Mouse (Mus musculus) kidney, postnatal 4 days (tissue): ENCODE measurements around the gene Ide.

Source experiments
- DNase-seq, 2 experiments: peaks; one replicate each; pipeline ENCODE4 v3.0.0; 2021; ENCODE audit warnings: mixed read lengths in 2 of 2

Gene Ide

DNA sequence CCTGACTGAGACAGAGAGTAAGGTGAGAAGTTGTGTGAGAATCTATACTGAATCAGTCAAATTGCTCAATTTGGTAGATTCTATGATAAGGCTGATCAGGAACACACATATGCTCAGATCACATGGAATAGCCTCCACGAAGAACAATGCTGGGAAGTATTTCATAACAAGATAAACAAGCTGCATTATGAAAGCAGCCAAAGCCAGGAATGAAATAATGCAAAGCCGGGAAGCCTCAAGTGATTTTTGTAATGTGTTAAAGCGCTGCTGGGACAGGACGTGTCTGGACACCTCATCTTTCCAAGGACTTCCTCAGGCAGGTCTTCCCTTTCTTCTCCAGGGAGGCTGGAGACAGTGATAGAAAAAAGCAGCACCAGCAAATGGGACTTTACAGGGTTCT is 4.9 kb downstream of the Ide start:
- DNase-seq, result no peak

DNA sequence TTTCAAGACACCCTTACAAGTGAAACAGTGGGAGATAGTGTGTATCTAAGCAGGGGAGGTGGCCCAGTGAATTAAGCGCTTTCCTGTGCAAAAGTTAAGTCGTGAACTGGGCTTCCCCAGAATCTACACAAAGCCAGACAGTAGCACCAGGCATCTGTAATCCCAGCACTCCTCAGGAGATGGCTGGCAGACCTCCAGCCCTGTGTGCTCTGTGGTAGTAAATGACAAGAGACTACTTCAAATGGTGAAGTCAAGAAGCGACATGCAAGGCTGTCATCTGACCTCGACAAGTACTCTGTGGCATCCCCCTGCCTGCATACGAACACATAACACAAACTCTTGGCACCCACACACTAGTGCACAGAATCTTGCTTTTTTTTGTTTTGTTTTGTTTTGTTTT is 10.4 kb downstream of the Ide start:
- DNase-seq, result no peak

- no peak for DNase-seq
Observed at GRCm38 (mm10) chr19:37323566-37323965, 14.1 kb downstream of the Ide start.

DNA sequence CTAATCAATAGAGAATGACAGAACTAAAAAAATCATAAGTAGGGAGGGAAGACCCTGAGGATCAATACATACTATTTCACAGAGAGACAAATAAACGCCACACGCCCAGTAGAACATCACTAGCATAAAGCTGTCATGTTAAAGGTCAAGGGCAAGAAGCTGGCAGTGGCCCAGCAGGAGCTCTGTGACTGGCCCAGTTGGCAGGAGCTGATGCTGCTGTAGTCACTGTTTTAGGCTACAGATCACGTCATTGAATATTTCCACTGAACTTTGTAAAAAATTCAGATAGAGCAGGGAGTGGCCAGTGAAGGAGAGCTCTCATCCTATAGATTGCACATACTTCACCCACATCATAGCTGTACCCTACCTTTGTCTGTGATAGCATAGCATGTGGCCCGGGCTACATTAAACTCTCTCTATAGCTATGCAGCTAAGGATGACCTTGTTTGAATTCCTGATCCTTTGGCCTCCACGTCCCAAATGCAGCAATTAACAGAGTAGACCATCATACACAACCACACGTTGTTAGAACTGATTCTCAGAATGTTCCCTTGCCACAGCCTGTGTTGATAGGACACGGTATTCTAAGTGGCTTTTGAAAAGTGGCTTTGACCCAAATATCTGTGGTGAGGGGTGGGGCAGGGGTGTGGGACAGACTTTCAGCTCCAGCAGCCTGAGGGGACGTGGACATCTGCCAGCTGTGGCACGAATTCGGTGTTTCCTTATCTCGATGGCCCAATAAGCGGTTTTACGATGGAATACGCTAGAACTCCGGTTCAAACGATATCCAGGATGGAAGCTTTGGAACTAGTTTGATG is 16.6 kb downstream of the Ide start:
- no peak for DNase-seq

GRCm38 (mm10) chr19:37317359-37317758 is 20.3 kb downstream of the Ide start:
- no peak for DNase-seq

DNA sequence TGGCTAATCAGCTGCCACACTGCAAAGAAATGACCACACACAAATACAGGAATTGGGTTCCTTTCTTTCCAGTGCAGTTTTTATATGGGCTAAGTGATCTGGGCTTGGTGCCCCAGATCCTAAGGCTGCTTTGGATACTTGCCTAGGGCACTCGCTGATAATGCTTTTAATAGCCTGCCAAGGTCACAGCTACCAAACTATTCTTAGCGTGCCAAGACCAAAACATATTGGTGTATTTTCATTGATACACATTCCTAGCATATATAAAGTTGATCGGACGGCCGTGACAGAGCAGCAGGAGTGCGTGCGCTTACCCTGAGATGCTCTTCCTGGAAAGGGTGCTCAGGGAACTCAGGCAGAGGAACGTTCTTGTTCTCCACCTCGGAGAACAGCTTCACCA is 22.6 kb downstream of the Ide start:
- no peak for DNase-seq

- DNase-seq, result no peak
Observed at GRCm38 (mm10) chr19:37311426-37311825, 26.2 kb downstream of the Ide start.

DNA sequence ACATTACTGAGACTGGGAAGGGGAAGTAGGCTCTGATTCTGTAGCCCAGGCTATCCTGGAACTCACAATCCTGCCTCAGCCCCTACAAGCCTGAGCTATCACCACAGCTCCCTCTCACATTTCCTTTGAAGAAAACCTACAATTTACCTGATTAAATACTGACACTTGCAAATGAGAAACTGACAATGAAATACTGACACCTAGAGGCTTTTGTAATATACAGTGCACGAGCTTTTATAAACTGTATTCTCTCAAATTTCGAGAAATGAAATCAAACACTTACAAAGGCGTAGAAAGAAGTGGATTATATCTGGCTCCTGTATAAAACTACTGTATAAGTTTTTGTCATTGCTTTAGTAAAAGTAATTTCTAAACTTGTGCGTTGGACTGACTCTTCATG is 27.5 kb downstream of the Ide start:
- DNase-seq, result no peak

DNA sequence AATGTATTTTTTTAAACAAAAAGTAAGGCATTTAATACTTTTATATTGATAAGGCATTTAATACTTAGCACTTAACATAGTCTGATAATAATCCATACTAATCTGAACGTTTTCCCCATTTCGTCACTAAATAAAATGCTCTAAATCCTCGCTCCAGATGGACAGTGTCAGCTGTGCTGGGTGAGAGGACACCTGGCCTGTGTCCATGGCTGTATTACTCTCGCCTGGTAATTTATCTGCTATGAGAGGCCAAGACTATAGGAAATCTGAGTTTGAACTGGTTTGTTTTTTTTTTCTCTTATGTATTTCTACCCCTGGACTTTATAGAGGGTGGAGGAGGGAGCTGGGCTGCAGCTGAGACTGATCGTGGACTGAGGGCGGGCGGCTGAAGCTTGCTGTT is 28.7 kb downstream of the Ide start:
- peak; percentile 19 to 24 for DNase-seq

DNA sequence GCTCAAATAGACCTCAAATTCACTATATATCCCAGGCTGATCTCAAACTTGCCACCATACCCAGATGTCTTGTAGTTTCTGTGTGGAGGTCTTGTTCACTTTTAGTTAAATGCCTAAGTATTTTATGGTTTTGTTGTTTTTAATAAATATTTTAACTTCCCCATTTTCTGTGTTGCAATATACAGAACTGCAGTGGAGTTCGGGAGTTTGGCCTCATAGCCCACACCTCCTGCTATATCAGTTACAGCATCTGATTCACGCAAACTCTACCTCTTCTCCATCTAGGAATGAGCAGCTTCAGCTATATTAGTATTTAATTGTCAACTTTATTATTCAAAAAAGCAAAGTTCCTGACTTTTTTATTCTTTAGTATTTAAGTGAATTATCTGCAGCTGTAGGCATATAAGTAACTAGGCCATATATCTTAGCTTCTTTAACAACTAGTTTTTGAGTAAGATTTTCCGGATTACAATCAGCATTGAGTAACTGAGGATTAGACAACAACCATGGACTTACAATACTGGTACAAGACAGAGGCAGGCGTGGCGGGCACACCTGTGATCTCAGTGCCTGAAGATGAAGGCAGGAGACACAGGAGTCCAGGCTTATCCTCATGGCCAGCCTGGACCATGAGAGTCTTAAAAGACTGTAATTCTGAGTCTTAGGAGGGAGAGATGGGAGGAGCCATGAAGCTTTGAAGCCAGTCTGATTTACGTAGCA is 29.7 kb downstream of the Ide start:
- no peak for DNase-seq

DNA sequence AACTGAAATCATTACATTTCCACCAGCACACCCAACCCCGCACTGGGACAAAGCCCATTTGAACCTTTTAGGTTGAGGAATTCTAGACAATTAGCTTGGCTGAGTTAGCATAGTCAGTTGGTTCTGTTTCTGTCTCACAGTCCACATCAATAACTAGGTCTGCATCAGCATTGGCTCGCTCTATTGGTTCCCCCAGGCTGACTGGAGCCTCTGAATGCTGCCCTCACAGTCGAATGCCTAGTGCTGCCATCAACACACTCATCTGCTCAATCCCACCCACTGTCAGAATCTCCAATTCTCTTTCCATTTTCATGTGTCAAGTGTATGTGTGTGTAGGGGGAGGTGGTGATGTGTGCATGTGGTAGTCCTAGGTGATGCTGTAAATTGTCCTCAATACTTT is 31.5 kb downstream of the Ide start:
- no peak for DNase-seq

GRCm38 (mm10) chr19:37304866-37305265 is 32.8 kb downstream of the Ide start:
- no peak for DNase-seq

DNA sequence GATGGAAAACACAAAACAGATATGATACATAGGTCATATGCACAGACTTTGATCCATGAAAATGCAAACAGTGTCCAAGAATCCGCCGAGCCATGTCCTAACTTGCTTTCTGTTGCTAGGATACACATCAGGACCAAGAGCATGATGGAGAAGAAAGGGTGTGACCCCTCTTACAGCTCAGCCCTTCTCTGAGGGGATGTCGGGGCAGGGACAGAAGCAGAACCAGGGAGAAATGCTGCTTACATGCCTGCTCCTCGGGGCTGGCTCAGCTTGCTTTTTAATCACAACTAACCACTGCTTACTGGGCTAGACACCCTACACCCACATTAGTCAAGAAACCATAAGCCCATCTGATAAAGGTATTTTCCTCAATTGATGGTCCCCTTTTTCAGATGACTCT is 33.6 kb downstream of the Ide start:
- no peak for DNase-seq

- no peak for DNase-seq
Observed at GRCm38 (mm10) chr19:37301733-37302132, 35.9 kb downstream of the Ide start.

DNA sequence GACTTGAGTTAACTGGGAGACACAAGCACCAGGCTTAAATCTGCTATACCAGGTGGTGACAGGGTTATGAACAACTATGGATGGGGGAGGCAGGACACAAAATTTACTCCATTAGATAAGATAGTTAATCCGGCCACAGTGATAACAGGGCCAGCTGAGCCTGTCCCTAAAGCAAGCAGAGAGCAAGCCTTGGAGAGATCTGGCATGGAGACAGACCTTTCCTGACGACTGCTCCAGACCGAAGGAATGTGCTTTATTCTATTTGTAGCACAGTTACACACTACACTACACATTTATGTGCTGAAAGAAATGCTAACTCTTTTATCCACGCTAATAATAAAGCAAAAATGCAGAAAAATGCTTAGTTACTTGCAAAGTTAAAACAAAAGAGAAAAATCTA is 46.0 kb downstream of the Ide start:
- DNase-seq, result no peak

GRCm38 (mm10) chr19:37290906-37291305 is 46.7 kb downstream of the Ide start:
- no peak for DNase-seq

DNA sequence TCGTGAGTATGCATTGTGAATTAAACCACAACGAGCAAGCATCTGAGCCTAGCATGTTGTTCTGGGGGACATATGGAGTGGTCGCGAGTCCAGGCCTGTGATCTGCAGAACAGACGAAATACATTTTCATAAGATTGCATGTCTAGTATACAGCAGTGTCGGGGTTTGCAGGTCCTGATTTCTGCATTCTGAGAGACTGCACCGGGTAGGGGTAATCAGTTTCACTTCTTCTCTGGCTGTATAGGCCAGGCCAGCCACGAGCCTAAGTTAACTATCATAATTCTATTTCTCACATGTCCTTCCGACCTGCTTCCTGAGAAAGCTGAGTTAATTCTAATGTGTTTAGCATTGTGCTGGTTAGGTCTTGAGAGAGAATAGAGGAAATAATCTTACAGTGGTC is 52.9 kb downstream of the Ide start:
- no peak for DNase-seq

DNA sequence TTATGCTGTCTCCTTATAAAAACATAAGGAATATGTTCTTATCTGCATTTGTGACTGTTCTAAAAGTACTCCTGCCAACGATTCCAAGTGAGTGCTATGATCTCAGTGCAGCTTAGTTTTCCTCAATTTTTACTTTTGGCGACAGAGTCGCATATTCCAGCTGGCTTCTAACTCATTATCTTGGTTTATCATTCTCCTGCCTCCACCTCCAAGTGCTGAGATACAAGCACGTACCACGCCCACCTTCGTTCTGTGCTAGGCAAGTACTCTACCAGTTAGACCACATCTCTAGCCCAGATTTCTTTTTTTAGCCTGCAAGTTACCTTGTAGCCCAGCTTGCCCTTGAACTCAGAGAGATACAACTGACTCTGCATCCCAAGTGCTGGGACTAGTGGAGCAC is 54.5 kb downstream of the Ide start:
- no peak for DNase-seq

DNA sequence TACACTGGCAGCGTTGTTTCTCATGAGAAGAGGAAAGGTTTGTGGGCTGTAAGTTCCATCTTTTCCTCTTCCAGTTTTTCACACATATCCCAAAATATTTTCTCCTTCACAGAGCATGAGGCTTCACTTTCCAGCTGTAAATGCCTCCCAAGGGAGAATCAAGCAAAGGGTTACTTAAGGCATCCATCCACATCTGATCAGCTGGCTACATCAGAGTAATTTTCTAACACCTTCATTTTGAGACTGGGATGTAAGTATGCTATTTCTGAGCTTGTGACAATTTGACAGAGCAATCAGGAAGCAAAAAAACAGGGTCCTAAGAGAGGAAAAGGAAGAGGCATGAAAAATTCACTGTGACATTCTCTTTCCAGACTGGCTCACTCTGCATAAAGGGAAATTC is 55.9 kb downstream of the Ide start:
- no peak for DNase-seq

DNA sequence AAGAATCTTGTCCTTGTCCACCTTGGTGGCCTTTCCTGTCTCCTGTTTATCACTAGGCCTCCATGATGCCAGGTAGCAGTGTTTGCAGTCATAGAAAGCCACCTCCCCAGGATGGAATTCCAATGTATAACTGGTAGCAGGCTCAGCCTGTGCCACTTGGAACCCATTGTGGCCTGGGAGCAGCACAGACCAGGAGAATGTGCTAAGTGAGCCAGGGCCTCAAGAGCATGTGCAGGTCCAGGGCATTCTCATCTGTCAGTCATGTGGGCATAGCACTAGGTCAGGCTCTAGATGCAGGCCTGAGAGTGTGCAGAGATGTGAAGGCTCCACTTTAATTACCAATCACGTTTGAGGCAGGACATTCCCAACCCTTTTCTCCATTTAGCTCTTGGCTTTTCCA is 58.5 kb downstream of the Ide start:
- no peak for DNase-seq

DNA sequence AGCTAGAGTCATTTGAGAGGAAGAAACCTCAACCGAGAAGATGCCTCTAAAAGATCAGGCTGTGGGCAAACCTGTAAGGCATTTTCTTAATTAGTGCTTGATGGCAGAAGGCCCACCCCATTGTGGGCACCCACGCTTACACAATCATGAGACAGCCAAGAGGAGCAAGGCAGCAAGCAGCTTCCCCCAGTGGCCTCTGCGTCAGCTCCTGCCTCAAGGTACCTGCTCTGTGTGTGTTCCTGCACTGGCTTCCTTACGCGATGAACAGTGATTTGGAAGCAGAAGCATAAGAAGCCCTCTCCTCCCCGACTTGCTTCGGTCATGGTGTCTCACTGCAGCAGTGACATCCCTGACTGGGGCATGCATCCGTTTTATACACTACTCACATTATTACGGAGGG is 62.1 kb downstream of the Ide start:
- no peak for DNase-seq

DNA sequence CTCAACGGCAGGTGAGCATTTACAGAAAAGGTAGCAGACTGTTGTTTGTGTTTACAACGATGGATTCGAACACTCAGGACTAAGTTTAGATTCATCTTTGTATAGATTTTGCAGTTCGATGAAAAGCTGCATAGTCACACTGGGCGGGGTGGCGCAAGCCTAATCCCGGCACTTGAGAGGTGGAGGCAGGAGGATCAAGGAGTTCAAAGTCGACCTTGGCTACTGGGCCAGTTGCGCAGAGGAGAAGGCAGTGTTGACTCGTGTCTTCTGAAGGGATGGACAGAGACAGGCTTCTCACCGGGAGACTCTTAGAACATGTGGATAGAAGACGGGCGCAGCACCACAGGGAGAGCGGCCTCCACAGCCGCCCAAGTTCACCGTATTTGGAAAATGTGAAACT is 68.5 kb downstream of the Ide start:
- no peak for DNase-seq

- peak; percentile 93 to 94 for DNase-seq
Observed at GRCm38 (mm10) chr19:37265333-37266103, 72.1 kb downstream of the Ide start.
